Mouse (Mus musculus): ENCODE measurements around the gene Trub2. TPM values are rescaled to one million over a fixed set of nuclear protein-coding genes. Genes with fewer than 3 reads are reported as not detected.

Gene Trub2
- total RNA-seq, 1 experiment: 78.5 TPM

- H3K27ac ChIP-seq (ENCODE audit: insufficient read depth, low read depth, low read length, poor library complexity, severe bottlenecking): no peak overlapping the region
- peak overlapping the region; percentile 85 for H3K9ac ChIP-seq (ENCODE audit: insufficient read depth, low read depth, low read length, poor library complexity, severe bottlenecking)
- H3K4me3 ChIP-seq (ENCODE audit: insufficient read depth in 1 of 2, low read depth in 1 of 2, low read length in 2 of 2, poor library complexity in 1 of 2, severe bottlenecking in 1 of 2): peak overlapping the region; percentile 86 to 92
- peaks cover 15% of the 10 kb centered on the region for H3K36me3 ChIP-seq (ENCODE audit: control insufficient read depth, insufficient read depth, low read length, poor library complexity, severe bottlenecking)
- H3K9me3 ChIP-seq (ENCODE audit: control insufficient read depth, insufficient read depth, low read depth, low read length): no peaks in the 10 kb centered on the region
- in situ Hi-C loops (cut with MboI; ENCODE audit: low sequenced_read_pairs in 2 of 2, unreplicated experiment in 2 of 2): no loop called here
- DNase-seq (ENCODE audit: low read depth, low spot score): no peak
- TF ChIP-seq MAFK (IDR thresholded peaks at IDR 0.05; ENCODE audit: insufficient read depth, low read depth, low read length) (no peak), CHD2 (IDR thresholded peaks at IDR 0.05; ENCODE audit: low read depth, low read length) (no peak), ZNF384 (IDR thresholded peaks at IDR 0.05; ENCODE audit: low read depth, low read length) (no peak)
- peaks cover 0 to 3% of the 10 kb centered on the region in 2 experiments; a peak in 1 of 4 replicates for H3K4me1 ChIP-seq (ENCODE audit: control insufficient read depth in 2 of 2, insufficient read depth in 2 of 2, low read length in 2 of 2, poor library complexity in 1 of 2)
These were observed 14.5 kb upstream of the Trub2 start for GRCm38 (mm10) chr2:29802827-29803201.

- TF ChIP-seq ZNF384 (IDR thresholded peaks at IDR 0.05; ENCODE audit: low read depth, low read length) (no peak), HCFC1 (IDR thresholded peaks at IDR 0.05; ENCODE audit: borderline replicate concordance, insufficient read depth, low read length) (peak; percentile 97)
- peak; percentile 88 for DNase-seq (ENCODE audit: low read depth, low spot score)
- H3K27ac ChIP-seq (ENCODE audit: insufficient read depth, low read depth, low read length, poor library complexity, severe bottlenecking): no peak within 1 kb of the TSS
These were observed 13.9 kb upstream of the Trub2 start, which contains the start of gene Slc27a4 for GRCm38 (mm10) chr2:29802075-29802826. Gene Slc27a4 (plus strand): TSS chr2:29802634.

GRCm38 (mm10) chr2:29792772-29793487 lies 4.6 kb upstream of the Trub2 start:
- TF ChIP-seq CHD2 (IDR thresholded peaks at IDR 0.05; ENCODE audit: low read depth, low read length) (no peak), ZC3H11A (IDR thresholded peaks at IDR 0.05; ENCODE audit: borderline replicate concordance, low read depth, low read length) (no peak), HCFC1 (IDR thresholded peaks at IDR 0.05; ENCODE audit: borderline replicate concordance, insufficient read depth, low read length) (no peak), ZNF384 (IDR thresholded peaks at IDR 0.05; ENCODE audit: low read depth, low read length) (no peak), MAFK (IDR thresholded peaks at IDR 0.05; ENCODE audit: insufficient read depth, low read depth, low read length) (no peak)
- Histone ChIP-seq H3K4me1 (ENCODE audit: control insufficient read depth in 2 of 2, insufficient read depth in 2 of 2, low read length in 2 of 2, poor library complexity in 1 of 2) (peaks cover 0 to 11% of the 10 kb centered on the region in 2 experiments; a peak in 2 of 4 replicates), H3K27ac (ENCODE audit: insufficient read depth, low read depth, low read length, poor library complexity, severe bottlenecking) (no peak overlapping the region), H3K36me3 (ENCODE audit: control insufficient read depth, insufficient read depth, low read length, poor library complexity, severe bottlenecking) (peaks cover 20% of the 10 kb centered on the region), H3K9me3 (ENCODE audit: control insufficient read depth, insufficient read depth, low read depth, low read length) (no peaks in the 10 kb centered on the region), H3K9ac (ENCODE audit: insufficient read depth, low read depth, low read length, poor library complexity, severe bottlenecking) (no peak overlapping the region), H3K4me3 (ENCODE audit: insufficient read depth in 1 of 2, low read depth in 1 of 2, low read length in 2 of 2, poor library complexity in 1 of 2, severe bottlenecking in 1 of 2) (no peak overlapping the region)
- in situ Hi-C loops (cut with MboI; ENCODE audit: low sequenced_read_pairs in 2 of 2, unreplicated experiment in 2 of 2): no loop called here
- DNase-seq (ENCODE audit: low read depth, low spot score): no peak

More at GRCm38 (mm10) chr2:29802075-29802826, 13.9 kb upstream of the Trub2 start, which contains the start of gene Slc27a4:
- peaks cover 0 to 3% of the 10 kb centered on the region in 2 experiments; a peak in 1 of 4 replicates for H3K4me1 ChIP-seq (ENCODE audit: control insufficient read depth in 2 of 2, insufficient read depth in 2 of 2, low read length in 2 of 2, poor library complexity in 1 of 2)
- peaks cover 9% of the 10 kb centered on the region for H3K36me3 ChIP-seq (ENCODE audit: control insufficient read depth, insufficient read depth, low read length, poor library complexity, severe bottlenecking)
- H3K4me3 ChIP-seq (ENCODE audit: insufficient read depth in 1 of 2, low read depth in 1 of 2, low read length in 2 of 2, poor library complexity in 1 of 2, severe bottlenecking in 1 of 2): peak within 1 kb of the TSS; percentile 86 to 92
- no peaks in the 10 kb centered on the region for H3K9me3 ChIP-seq (ENCODE audit: control insufficient read depth, insufficient read depth, low read depth, low read length)
- peak within 1 kb of the TSS; percentile 85 for H3K9ac ChIP-seq (ENCODE audit: insufficient read depth, low read depth, low read length, poor library complexity, severe bottlenecking)
- in situ Hi-C loops (cut with MboI; ENCODE audit: low sequenced_read_pairs in 2 of 2, unreplicated experiment in 2 of 2): no loop called here

GRCm38 (mm10) chr2:29787104-29787917 lies 991 bp downstream of the Trub2 start, which contains the start of gene Coq4:
Gene Coq4 (plus strand): TSS chr2:29787493.
- H3K27ac ChIP-seq (ENCODE audit: insufficient read depth, low read depth, low read length, poor library complexity, severe bottlenecking): peak within 1 kb of the TSS; percentile 63
- peak within 1 kb of the TSS; percentile 87 to 100 for H3K4me3 ChIP-seq (ENCODE audit: insufficient read depth in 1 of 2, low read depth in 1 of 2, low read length in 2 of 2, poor library complexity in 1 of 2, severe bottlenecking in 1 of 2)
- DNase-seq (ENCODE audit: low read depth, low spot score): peak; percentile 96
- peaks cover 42% of the 10 kb centered on the region for H3K36me3 ChIP-seq (ENCODE audit: control insufficient read depth, insufficient read depth, low read length, poor library complexity, severe bottlenecking)
- no peaks in the 10 kb centered on the region for H3K9me3 ChIP-seq (ENCODE audit: control insufficient read depth, insufficient read depth, low read depth, low read length)
- TF ChIP-seq ZC3H11A (IDR thresholded peaks at IDR 0.05; ENCODE audit: borderline replicate concordance, low read depth, low read length): no peak
- TF ChIP-seq CHD2 (IDR thresholded peaks at IDR 0.05; ENCODE audit: low read depth, low read length): peak; percentile 66
- TF ChIP-seq HCFC1 (IDR thresholded peaks at IDR 0.05; ENCODE audit: borderline replicate concordance, insufficient read depth, low read length): peak; percentile 87
- no peak for TF ChIP-seq MAFK (IDR thresholded peaks at IDR 0.05; ENCODE audit: insufficient read depth, low read depth, low read length)
- peak; percentile 90 for TF ChIP-seq ZNF384 (IDR thresholded peaks at IDR 0.05; ENCODE audit: low read depth, low read length)
- peaks cover 0 to 4% of the 10 kb centered on the region in 2 experiments; a peak in 1 of 4 replicates for H3K4me1 ChIP-seq (ENCODE audit: control insufficient read depth in 2 of 2, insufficient read depth in 2 of 2, low read length in 2 of 2, poor library complexity in 1 of 2)
- H3K9ac ChIP-seq (ENCODE audit: insufficient read depth, low read depth, low read length, poor library complexity, severe bottlenecking): peak within 1 kb of the TSS; percentile 91
- in situ Hi-C loops (cut with MboI; ENCODE audit: low sequenced_read_pairs in 2 of 2, unreplicated experiment in 2 of 2): no loop called here
